Mouse (Mus musculus): ENCODE measurements at regions not wholly inside any gene's neighbourhood (a gene's known extent, or its start where the extent isn't known, plus 50 kb on each side); places are given as distances from the start of the nearest gene placed in this dataset.

DNA sequence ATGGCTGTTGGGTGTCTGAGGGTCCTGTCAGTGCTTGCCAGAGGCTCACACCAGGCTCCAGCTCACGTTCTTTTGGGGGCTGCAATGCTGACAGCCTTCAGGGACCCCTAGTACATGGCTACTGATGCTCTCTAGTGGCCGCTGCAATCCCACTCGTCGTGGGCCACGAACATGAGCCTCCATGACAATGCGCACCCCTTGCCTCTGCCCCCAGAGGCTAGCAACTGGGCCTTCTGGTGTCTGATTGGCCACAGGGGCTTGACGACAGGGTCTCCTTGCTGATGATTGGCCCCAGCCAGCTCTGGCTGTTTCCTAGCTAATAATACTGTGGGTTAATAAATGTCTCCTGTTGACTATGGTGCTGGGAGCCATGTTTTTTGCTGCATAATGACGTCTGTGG lies 61.1 kb downstream of the Rtl1 start:
- no peak for TF ChIP-seq CTCF (IDR thresholded peaks at IDR 0.05; ENCODE audit: control insufficient read depth, insufficient read depth, low read length)
- no peak for TF ChIP-seq POLR2A (IDR thresholded peaks at IDR 0.05; ENCODE audit: borderline replicate concordance, control insufficient read depth, low read depth, low read length)
- Histone ChIP-seq H3K4me3 (replicated peaks; ENCODE audit: control insufficient read depth, low read depth, low read length) (no peak overlapping the region), H3K27ac (ENCODE audit: control insufficient read depth, insufficient read depth, low read depth, low read length, poor library complexity) (no peak overlapping the region), H3K4me1 (ENCODE audit: control insufficient read depth, insufficient read depth, low read length) (no peaks in the 10 kb centered on the region)
- 88% methylated on average over 8 of the region's 8 CpGs for WGBS

DNA sequence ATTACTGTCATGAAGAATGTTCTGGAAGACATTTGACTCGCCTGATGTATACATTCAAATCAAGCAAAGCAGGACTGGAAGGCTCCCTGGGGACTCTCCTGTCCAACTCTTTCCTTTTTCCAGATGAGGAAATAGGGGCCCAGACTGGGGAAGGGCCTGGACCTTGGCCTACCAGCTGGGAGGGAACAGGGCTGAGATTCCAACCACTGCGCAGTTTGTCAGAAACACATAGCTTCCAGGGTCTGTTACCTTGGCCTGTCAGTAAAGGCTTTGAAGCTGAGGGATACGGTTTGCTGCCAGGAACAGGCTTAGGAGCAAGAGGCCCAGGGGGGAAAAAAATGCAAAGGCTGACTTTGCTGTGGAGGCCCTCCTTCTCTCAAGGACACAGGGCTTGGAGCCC lies 61.5 kb downstream of the Rtl1 start:
- H3K4me1 ChIP-seq (ENCODE audit: control insufficient read depth, insufficient read depth, low read length), result no peaks in the 10 kb centered on the region
- 85% methylated on average over 3 of the region's 3 CpGs for WGBS
- TF ChIP-seq CTCF (IDR thresholded peaks at IDR 0.05; ENCODE audit: control insufficient read depth, insufficient read depth, low read length) (no peak), POLR2A (IDR thresholded peaks at IDR 0.05; ENCODE audit: borderline replicate concordance, control insufficient read depth, low read depth, low read length) (no peak)
- H3K27ac ChIP-seq (ENCODE audit: control insufficient read depth, insufficient read depth, low read depth, low read length, poor library complexity), result no peak overlapping the region
- no peak overlapping the region for H3K4me3 ChIP-seq (replicated peaks; ENCODE audit: control insufficient read depth, low read depth, low read length)

DNA sequence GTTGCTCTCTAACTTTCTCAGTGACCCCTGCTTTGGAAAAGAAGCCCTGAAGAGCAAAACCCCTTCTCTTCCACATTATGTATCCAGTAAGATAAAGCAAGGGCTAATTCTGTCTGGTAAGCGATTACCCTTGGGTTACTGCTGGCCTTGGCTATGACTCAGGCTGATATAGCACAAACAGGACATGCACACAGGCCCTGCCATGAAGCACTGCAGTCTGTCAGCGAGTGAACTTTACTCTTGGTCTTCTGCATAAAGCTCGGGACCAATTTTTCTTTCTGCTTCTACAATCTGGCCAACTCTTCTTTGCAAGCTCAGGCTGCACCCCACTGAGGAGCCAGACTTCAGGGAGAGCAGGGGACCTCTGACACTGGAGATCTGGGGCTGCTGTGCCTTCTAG lies 63.6 kb downstream of the Rtl1 start:
- H3K4me3 ChIP-seq (replicated peaks; ENCODE audit: control insufficient read depth, low read depth, low read length), result no peak overlapping the region
- TF ChIP-seq POLR2A (IDR thresholded peaks at IDR 0.05; ENCODE audit: borderline replicate concordance, control insufficient read depth, low read depth, low read length) (no peak), CTCF (IDR thresholded peaks at IDR 0.05; ENCODE audit: control insufficient read depth, insufficient read depth, low read length) (no peak)
- 74% methylated on average over 3 of the region's 3 CpGs for WGBS
- H3K27ac ChIP-seq (ENCODE audit: control insufficient read depth, insufficient read depth, low read depth, low read length, poor library complexity), result no peak overlapping the region
- peaks cover under 1% of the 10 kb centered on the region; the same call in 1 of the 2 replicates for H3K4me1 ChIP-seq (ENCODE audit: control insufficient read depth, insufficient read depth, low read length)

DNA sequence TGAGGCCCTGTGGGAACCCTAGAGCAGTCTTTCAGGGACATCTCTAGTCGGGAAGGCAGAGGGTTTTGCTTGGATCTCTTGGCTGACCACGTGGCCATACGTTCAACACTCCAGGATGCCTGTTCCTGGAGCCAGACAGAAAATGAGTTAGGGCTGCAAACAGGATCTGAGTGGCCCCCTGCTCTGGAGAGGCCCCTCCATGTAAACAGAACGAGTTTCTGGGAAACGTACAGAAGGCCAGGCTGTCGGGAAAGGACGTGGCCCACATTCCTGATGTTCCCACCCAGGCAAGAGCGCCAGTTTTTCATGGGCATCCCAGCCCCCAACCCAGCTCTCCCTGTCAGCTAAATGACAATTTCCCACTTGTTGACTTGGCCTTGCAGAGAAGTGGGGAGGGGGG lies 67.7 kb downstream of the Rtl1 start:
- 71% methylated on average over 8 of the region's 8 CpGs for WGBS
- Histone ChIP-seq H3K4me3 (replicated peaks; ENCODE audit: control insufficient read depth, low read depth, low read length) (no peak overlapping the region), H3K27ac (ENCODE audit: control insufficient read depth, insufficient read depth, low read depth, low read length, poor library complexity) (no peak overlapping the region), H3K4me1 (ENCODE audit: control insufficient read depth, insufficient read depth, low read length) (peaks cover 1% of the 10 kb centered on the region; the same call in 1 of the 2 replicates)
- no peak for TF ChIP-seq CTCF (IDR thresholded peaks at IDR 0.05; ENCODE audit: control insufficient read depth, insufficient read depth, low read length)
- no peak for TF ChIP-seq POLR2A (IDR thresholded peaks at IDR 0.05; ENCODE audit: borderline replicate concordance, control insufficient read depth, low read depth, low read length)

DNA sequence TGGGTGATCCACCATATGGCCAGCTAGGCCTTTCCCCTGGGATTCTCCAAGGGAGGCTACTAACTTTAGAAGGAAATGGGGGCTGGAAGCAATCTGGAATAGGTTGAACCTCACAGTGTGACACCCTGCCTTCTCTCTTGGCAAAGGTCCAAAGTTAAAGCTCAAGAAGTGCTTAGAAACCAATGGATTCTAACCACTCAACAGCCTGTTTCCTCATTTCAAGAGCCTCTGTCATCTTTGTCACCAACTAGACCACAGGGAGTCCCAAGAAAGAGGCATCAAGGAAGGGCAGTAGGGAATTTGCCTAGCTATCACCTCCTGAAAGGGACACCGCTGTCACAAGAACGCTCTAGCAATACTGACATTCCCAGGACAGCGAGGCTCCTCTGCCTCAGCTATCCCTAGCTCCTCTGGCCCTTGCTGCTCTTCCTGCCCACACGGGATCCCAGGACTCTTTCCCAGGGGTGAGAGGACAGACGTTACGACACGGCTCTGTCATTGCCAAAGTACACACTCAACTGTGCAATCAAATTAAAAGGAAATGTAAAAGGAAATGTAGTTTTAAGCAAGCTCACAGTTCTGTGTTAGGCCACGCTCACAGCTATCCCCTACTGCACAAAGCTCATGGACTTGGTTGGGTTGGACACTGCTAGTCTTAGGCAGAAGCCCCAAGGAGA lies 68.6 kb downstream of the Rtl1 start:
- H3K4me3 ChIP-seq (replicated peaks; ENCODE audit: control insufficient read depth, low read depth, low read length), result no peak overlapping the region
- peaks cover 1% of the 10 kb centered on the region; the same call in 1 of the 2 replicates for H3K4me1 ChIP-seq (ENCODE audit: control insufficient read depth, insufficient read depth, low read length)
- no peak for TF ChIP-seq POLR2A (IDR thresholded peaks at IDR 0.05; ENCODE audit: borderline replicate concordance, control insufficient read depth, low read depth, low read length)
- no peak for TF ChIP-seq CTCF (IDR thresholded peaks at IDR 0.05; ENCODE audit: control insufficient read depth, insufficient read depth, low read length)
- whole genome bisulfite sequencing, result 44% methylated on average over 8 of the region's 8 CpGs
- H3K27ac ChIP-seq (ENCODE audit: control insufficient read depth, insufficient read depth, low read depth, low read length, poor library complexity), result peak overlapping the region; percentile 11; the same call in 1 of the 2 replicates

DNA sequence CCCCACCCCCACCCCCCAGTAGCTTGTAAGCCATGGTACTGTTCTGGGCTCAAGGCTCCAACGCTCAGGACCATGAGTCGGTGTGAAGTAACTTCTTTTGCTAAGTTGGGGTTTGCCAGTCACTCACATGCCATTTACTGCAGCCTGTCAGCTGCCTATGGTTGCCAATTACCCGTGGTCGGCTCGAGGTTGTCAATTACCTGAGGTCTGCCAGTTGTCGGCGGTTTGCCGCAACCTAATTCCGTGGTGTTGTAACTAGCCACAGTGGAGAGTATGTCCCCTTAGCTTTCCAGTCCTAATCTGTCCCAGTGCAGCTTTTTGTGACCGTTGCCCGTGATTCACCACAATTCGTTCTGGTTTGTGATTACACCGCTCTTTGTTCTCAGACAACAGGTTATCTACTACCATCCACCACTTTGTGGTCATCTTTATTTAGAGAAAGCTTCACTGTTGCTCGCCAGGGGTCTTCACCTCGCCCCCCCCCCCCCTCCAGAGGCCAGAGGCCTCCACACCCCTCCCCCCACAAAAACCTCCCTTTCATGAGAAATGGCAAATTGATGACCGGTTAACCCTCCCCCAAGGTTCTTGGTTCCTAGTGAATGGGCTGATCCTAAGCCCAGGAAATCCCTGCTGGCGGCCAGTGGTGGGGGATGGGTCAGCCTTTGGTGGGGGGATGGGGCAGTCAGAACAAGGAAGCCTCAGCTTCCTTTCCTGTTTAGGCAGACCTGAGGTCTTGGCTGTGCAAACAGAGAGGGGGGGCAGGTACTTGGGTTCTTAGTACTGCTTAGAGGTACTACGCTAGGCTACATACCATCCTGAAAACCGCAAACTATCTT lies 69.7 kb downstream of the Rtl1 start:
- 23% methylated on average over 19 of the region's 19 CpGs for WGBS
- peak overlapping the region; percentile 7 for H3K27ac ChIP-seq (ENCODE audit: control insufficient read depth, insufficient read depth, low read depth, low read length, poor library complexity)
- peaks cover 1% of the 10 kb centered on the region; the same call in 1 of the 2 replicates for H3K4me1 ChIP-seq (ENCODE audit: control insufficient read depth, insufficient read depth, low read length)
- TF ChIP-seq CTCF (IDR thresholded peaks at IDR 0.05; ENCODE audit: control insufficient read depth, insufficient read depth, low read length) (no peak), POLR2A (IDR thresholded peaks at IDR 0.05; ENCODE audit: borderline replicate concordance, control insufficient read depth, low read depth, low read length) (no peak)
- H3K4me3 ChIP-seq (replicated peaks; ENCODE audit: control insufficient read depth, low read depth, low read length), result no peak overlapping the region

DNA sequence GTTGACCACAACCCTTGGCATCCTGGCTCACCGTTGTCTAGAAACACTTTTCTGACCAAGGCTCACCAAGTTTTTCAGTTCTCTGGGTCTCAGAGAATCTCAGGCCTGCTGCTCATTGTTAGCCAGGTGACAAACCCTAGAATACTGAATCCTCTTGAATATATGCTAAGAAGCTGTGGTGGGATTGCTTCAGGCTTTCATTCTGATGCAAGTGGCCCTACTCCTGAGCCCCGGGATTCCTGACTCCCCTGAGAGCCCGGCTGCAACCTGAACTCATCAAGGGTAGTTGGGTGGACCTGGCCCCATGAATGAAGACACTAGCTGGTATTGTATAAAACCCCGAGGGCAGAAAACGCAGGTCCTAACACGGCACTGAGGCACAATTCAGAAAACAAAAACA lies 70.6 kb downstream of the Rtl1 start:
- no peak for TF ChIP-seq CTCF (IDR thresholded peaks at IDR 0.05; ENCODE audit: control insufficient read depth, insufficient read depth, low read length)
- no peak for TF ChIP-seq POLR2A (IDR thresholded peaks at IDR 0.05; ENCODE audit: borderline replicate concordance, control insufficient read depth, low read depth, low read length)
- 48% methylated on average over 6 of the region's 6 CpGs for WGBS
- Histone ChIP-seq H3K4me1 (ENCODE audit: control insufficient read depth, insufficient read depth, low read length) (peaks cover 1% of the 10 kb centered on the region; the same call in 1 of the 2 replicates), H3K4me3 (replicated peaks; ENCODE audit: control insufficient read depth, low read depth, low read length) (no peak overlapping the region), H3K27ac (ENCODE audit: control insufficient read depth, insufficient read depth, low read depth, low read length, poor library complexity) (no peak overlapping the region)

DNA sequence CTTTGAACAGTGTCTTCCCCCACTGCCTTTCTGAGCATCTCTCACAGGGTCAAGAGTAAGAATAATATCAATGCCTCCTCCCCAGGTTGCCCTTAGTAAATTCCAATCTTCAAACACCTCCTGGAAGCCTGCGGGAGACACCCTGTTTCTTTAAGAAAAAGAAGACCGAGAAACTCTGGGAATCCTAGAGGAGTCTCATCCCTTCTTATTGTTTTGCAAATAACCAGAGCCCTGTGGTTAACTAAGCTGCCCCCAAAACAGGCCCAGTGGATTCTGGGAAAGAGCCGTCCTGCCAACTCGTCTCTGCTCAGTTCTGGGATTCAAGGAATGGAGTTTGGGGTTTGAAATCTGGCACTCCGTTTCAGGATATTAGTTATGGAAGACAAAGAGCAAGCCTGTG lies 71.2 kb downstream of the Rtl1 start:
- Histone ChIP-seq H3K4me3 (replicated peaks; ENCODE audit: control insufficient read depth, low read depth, low read length) (no peak overlapping the region), H3K27ac (ENCODE audit: control insufficient read depth, insufficient read depth, low read depth, low read length, poor library complexity) (no peak overlapping the region), H3K4me1 (ENCODE audit: control insufficient read depth, insufficient read depth, low read length) (peaks cover 1% of the 10 kb centered on the region; the same call in 1 of the 2 replicates)
- WGBS, result 55% methylated on average over 5 of the region's 5 CpGs
- TF ChIP-seq POLR2A (IDR thresholded peaks at IDR 0.05; ENCODE audit: borderline replicate concordance, control insufficient read depth, low read depth, low read length) (no peak), CTCF (IDR thresholded peaks at IDR 0.05; ENCODE audit: control insufficient read depth, insufficient read depth, low read length) (no peak)
